Mouse (Mus musculus): ENCODE measurements around the gene Myo1g. TPM values are rescaled to one million over a fixed set of nuclear protein-coding genes. Genes with fewer than 3 reads are reported as not detected.
A peak's percentile ranks its signal among the peaks of the same experiment; 100 is the strongest.
"Not testable (repeated sequence)": the region's sequence is repeated elsewhere in the genome, so short reads cannot be mapped to it uniquely, and the experiment has no call there.

The Myo1g gene
- polyA plus RNA-seq, 1 experiment from 2014 or later, result 1.5 TPM

- 12% methylated on average over 10 of the region's 10 CpGs for WGBS
- peaks cover 17% of the 10 kb centered on the region for H3K4me1 ChIP-seq
- H3K9ac ChIP-seq, result peak overlapping the region; percentile 84
- H3K4me2 ChIP-seq (replicated peaks), result peak overlapping the region; percentile 92
- peak overlapping the region; percentile 73 for H3K4me3 ChIP-seq
- no peaks in the 10 kb centered on the region for H3K27me3 ChIP-seq
- no peaks in the 10 kb centered on the region for H3K9me3 ChIP-seq
- peaks cover 30% of the 10 kb centered on the region for H3K36me3 ChIP-seq
- peak overlapping the region; percentile 82 for H3K27ac ChIP-seq
- peak; percentile 11; the same call in 1 of the 2 replicates for ATAC-seq (ENCODE audit: low FRiP score, low read depth)
Measured at GRCm38 (mm10) chr11:6527256-6528185, 6.8 kb upstream of the Myo1g start.

DNA sequence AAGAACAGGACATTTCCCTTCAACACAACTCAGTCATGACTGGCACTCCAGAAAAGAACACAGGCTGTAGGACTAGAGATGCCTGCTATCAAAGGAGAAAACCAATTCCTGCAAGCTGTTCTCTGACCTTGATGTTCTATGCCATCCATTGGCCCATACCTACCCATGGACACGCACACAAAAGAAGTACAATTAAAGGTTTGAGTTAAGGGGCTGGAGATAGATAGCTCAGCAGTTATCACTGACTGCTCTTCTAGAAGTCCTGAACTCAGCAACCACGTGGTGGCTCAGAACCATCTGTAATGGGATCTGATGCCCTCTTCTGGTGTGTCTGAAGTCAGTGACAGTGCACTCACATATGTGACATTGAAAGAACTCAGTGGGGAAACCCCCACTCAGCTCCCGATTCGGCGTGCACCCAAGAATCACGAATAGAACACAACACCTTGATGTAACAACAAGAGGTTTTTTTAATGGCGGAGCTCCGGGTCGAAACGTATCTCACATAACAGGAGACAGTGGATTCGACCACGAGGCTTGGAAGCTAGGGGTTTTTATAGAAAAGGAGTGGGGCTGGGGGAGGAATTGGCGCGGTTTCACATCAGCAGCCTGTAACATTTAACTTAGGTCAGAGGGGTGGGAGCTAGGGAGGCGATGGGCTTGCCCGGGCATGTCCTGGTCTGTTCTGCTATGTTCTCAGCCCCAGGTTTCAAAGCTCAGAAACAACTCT lies 5.9 kb upstream of the Myo1g start:
- WGBS, result 61% methylated on average over 12 of the region's 16 CpGs
- H3K27me3 ChIP-seq; H3K27ac ChIP-seq; ATAC-seq (ENCODE audit: low FRiP score, low read depth); H3K9me3 ChIP-seq: not testable (repeated sequence)
- H3K4me2 ChIP-seq (replicated peaks), result peak overlapping the region; percentile 92
- peak overlapping the region; percentile 84 for H3K9ac ChIP-seq
- H3K36me3 ChIP-seq, result peaks cover 30% of the 10 kb centered on the region
- H3K4me1 ChIP-seq, result peaks cover 17% of the 10 kb centered on the region
- H3K4me3 ChIP-seq, result peak overlapping the region; percentile 73

GRCm38 (mm10) chr11:6525241-6525640 lies 4.5 kb upstream of the Myo1g start:
- Histone ChIP-seq H3K36me3 (peaks cover 30% of the 10 kb centered on the region), H3K27ac (no peak overlapping the region), H3K4me1 (peaks cover 17% of the 10 kb centered on the region), H3K4me2 (replicated peaks) (no peak overlapping the region), H3K27me3 (no peaks in the 10 kb centered on the region), H3K4me3 (no peak overlapping the region), H3K9ac (no peak overlapping the region), H3K9me3 (no peaks in the 10 kb centered on the region)
- WGBS, result 96% methylated on average over 1 of the region's 1 CpGs
- no peak for ATAC-seq (ENCODE audit: low FRiP score, low read depth)

- no peak for ATAC-seq (ENCODE audit: low FRiP score, low read depth)
- H3K4me3 ChIP-seq, result no peak overlapping the region
- H3K27ac ChIP-seq, result no peak overlapping the region
- WGBS, result 85% methylated on average over 4 of the region's 4 CpGs
- peaks cover 30% of the 10 kb centered on the region for H3K36me3 ChIP-seq
- H3K4me2 ChIP-seq (replicated peaks), result no peak overlapping the region
- H3K27me3 ChIP-seq, result no peaks in the 10 kb centered on the region
- no peaks in the 10 kb centered on the region for H3K9me3 ChIP-seq
- peaks cover 17% of the 10 kb centered on the region for H3K4me1 ChIP-seq
- no peak overlapping the region for H3K9ac ChIP-seq
Measured at GRCm38 (mm10) chr11:6524880-6525238, 4.1 kb upstream of the Myo1g start.

DNA sequence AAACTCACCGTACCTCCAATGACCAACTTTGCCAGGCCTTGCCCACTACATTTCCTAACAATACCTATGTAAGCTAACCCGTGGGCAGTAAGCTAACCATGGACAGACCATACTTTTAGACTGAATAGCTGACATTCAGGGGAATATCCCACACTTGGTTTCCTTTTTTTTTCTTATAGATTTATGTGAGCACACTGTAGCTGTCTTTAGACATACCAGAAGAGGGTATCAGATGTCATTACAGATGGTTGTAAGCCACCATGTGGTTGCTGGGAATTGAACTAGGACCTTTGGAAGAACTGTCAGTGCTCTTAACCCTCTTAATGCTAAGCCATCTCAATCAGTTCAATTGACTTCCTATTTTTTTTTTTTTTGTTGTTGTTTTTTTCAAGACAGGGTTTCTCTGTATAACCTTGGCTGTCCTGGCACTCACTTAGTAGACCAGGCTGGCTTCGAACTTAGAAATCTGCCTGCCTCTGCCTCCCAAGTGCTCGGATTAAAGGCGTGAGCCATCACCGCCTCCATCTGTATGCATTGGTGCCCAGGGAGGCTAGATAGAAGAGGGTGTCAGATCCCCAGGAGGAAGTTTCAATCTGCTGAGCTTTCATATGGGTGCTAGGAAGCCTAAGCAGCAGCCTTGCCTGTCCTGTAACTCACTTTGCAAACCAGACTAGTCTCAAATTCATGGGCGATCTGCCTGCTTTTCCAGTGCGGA lies 3.6 kb upstream of the Myo1g start:
- no peak for ATAC-seq (ENCODE audit: low FRiP score, low read depth)
- WGBS, result 91% methylated on average over 8 of the region's 8 CpGs
- Histone ChIP-seq H3K27ac (no peak overlapping the region), H3K4me1 (peaks cover 17% of the 10 kb centered on the region), H3K9me3 (no peaks in the 10 kb centered on the region), H3K9ac (no peak overlapping the region), H3K27me3 (no peaks in the 10 kb centered on the region), H3K4me2 (replicated peaks) (no peak overlapping the region), H3K36me3 (peaks cover 30% of the 10 kb centered on the region), H3K4me3 (no peak overlapping the region)

- peaks cover 30% of the 10 kb centered on the region for H3K36me3 ChIP-seq
- H3K9me3 ChIP-seq, result no peaks in the 10 kb centered on the region
- H3K4me1 ChIP-seq, result peaks cover 17% of the 10 kb centered on the region
- no peak overlapping the region for H3K4me2 ChIP-seq (replicated peaks)
- 57% methylated on average over 1 of the region's 1 CpGs for WGBS
- no peak overlapping the region for H3K9ac ChIP-seq
- H3K27me3 ChIP-seq, result no peaks in the 10 kb centered on the region
- H3K4me3 ChIP-seq, result no peak overlapping the region
- H3K27ac ChIP-seq, result no peak overlapping the region
- ATAC-seq (ENCODE audit: low FRiP score, low read depth), result no peak
Measured at GRCm38 (mm10) chr11:6523662-6524088, 2.9 kb upstream of the Myo1g start.

GRCm38 (mm10) chr11:6522782-6523525 lies 2.2 kb upstream of the Myo1g start:
- WGBS, result 72% methylated on average over 9 of the region's 9 CpGs
- Histone ChIP-seq H3K4me1 (peaks cover 16% of the 10 kb centered on the region), H3K27me3 (no peaks in the 10 kb centered on the region), H3K27ac (no peak overlapping the region), H3K36me3 (peaks cover 30% of the 10 kb centered on the region), H3K9me3 (no peaks in the 10 kb centered on the region), H3K4me3 (no peak overlapping the region), H3K9ac (no peak overlapping the region), H3K4me2 (replicated peaks) (no peak overlapping the region)
- ATAC-seq (ENCODE audit: low FRiP score, low read depth), result no peak

DNA sequence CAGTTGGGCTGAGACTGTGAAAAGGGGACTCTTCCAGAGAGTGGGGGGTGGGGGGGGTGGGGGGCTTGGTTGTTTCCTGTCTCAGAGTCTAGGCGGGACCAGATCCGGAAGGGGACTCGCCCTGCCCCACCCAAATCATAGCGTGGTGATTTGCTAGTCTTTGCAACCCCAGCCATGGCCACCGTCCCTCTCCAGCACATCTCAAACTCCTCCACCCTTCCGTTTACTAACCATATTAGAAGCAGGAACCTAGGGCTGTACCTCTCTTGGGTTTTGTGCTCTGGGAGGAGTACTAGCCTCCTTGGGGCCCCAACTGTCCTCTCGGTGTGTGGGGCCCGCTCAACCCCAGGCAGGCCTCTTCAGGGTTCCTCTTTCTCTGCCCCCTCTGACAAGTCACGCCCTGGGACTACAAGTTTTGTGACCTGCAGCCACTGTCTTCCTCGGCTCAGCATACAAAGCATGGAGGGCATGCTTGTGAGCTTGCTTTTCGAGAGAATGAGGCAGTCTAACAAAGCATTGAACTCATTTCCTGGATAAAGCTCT lies 1.2 kb downstream of the Myo1g start:
- 70% methylated on average over 11 of the region's 11 CpGs for WGBS
- no peak overlapping the region for H3K4me2 ChIP-seq (replicated peaks)
- H3K9me3 ChIP-seq, result no peaks in the 10 kb centered on the region
- peaks cover 9% of the 10 kb centered on the region for H3K36me3 ChIP-seq
- H3K4me3 ChIP-seq, result no peak overlapping the region
- no peaks in the 10 kb centered on the region for H3K27me3 ChIP-seq
- no peaks in the 10 kb centered on the region for H3K4me1 ChIP-seq
- no peak for ATAC-seq (ENCODE audit: low FRiP score, low read depth)
- no peak overlapping the region for H3K27ac ChIP-seq
- H3K9ac ChIP-seq, result no peak overlapping the region

GRCm38 (mm10) chr11:6514837-6515236 lies 5.9 kb downstream of the Myo1g start:
- Histone ChIP-seq H3K4me1 (no peaks in the 10 kb centered on the region), H3K4me2 (replicated peaks) (no peak overlapping the region), H3K9ac (no peak overlapping the region), H3K4me3 (no peak overlapping the region), H3K27ac (no peak overlapping the region), H3K36me3 (no peaks in the 10 kb centered on the region), H3K27me3 (no peaks in the 10 kb centered on the region), H3K9me3 (no peaks in the 10 kb centered on the region)
- 49% methylated on average over 7 of the region's 7 CpGs for WGBS
- no peak for ATAC-seq (ENCODE audit: low FRiP score, low read depth)

DNA sequence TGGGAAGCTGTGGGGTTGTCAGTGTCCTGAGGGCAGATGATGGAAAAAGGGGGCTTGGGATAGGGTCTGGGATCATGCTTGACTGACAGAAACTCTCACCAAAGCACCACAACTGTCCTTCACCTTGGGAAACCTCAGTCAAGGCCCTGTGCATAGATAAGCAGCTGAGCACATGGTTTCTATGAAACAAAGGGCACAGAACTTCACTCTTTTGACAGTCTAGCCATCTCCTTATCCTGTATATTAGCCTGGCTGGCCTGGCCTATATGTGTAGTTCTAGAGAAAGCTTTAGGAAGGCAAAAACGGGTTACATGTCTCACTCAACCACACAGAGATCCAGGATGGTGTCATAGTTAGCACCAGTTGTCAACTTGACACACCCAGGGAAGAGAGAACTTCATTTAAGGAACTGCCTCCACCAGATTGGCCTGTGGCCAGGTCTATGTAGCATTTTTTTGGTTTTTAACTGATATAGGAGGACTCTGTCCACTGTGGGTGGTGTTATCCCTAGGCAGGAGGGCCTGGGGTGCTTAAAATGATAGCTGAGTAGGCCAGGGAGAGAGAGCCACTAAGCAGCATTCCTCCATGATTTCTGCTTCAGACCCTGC lies 12.4 kb downstream of the Myo1g start:
- Histone ChIP-seq H3K27ac (no peak overlapping the region), H3K36me3 (no peaks in the 10 kb centered on the region), H3K4me1 (no peaks in the 10 kb centered on the region), H3K27me3 (no peaks in the 10 kb centered on the region), H3K9me3 (no peaks in the 10 kb centered on the region), H3K4me2 (replicated peaks) (no peak overlapping the region), H3K9ac (no peak overlapping the region), H3K4me3 (no peak overlapping the region)
- WGBS, result 47% methylated on average over 1 of the region's 1 CpGs
- no peak for ATAC-seq (ENCODE audit: low FRiP score, low read depth)

DNA sequence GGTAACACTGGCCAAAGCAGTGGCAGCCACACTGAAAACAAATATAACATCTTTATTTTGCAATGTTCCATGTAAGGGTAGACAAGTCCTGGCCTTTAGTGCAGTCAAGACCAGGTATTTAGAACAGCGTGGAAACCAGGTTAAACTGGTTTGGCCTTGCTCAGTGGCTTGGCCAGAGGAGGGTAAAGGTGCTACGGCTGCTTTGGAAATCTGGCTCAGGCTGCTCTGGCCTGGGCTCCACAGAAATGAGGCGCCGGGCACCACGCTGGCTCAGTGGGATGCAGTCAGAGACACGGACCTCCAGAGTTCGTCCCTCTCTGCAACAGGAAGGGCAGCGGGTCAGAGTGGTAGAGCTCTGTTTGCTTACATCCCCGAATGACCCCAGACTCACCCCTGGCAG lies 14.2 kb downstream of the Myo1g start:
- 77% methylated on average over 9 of the region's 9 CpGs for WGBS
- no peak overlapping the region for H3K4me3 ChIP-seq

More for the DNA sequence above, 14.2 kb downstream of the Myo1g start:
- Histone ChIP-seq H3K27me3 (no peaks in the 10 kb centered on the region), H3K4me2 (replicated peaks) (no peak overlapping the region), H3K9me3 (no peaks in the 10 kb centered on the region), H3K27ac (no peak overlapping the region), H3K9ac (no peak overlapping the region), H3K36me3 (no peaks in the 10 kb centered on the region), H3K4me1 (no peaks in the 10 kb centered on the region)
- no peak for ATAC-seq (ENCODE audit: low FRiP score, low read depth)
